Mouse (Mus musculus): Measurements from ENCODE around the gene Axin2.

- no peak for TF ChIP-seq POLR2A (IDR thresholded peaks at IDR 0.05; ENCODE audit: insufficient read depth, low read length)
- TF ChIP-seq CTCF (IDR thresholded peaks at IDR 0.05; ENCODE audit: low read depth, low read length), result no peak
- no peak for TF ChIP-seq EP300 (IDR thresholded peaks at IDR 0.05; ENCODE audit: insufficient read depth, low read depth, low read length)
These were observed 55.4 kb downstream of the Axin2 start for GRCm38 (mm10) chr11:108975583-108975982.
